Mouse (Mus musculus): ENCODE data around the gene Ptprz1.

DNA sequence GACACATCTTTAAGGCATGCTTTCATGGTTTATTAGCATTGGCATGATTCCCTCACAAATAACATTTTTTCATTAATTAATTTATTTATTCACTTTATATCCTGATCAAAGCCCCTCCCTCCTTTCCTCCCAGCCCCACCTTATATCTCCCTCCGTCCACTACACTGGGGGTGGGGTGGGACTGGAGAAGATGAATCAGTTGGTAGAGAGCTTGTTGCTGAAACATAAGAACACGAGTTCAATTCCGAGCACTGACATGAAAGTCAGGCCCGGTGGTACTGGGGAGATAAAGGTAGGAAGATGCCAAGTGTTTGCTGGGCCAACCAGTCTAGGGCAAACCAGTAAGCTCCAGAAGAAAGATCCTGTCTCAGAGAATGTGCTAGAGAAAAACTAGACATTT, 173.5 kb downstream of the Ptprz1 start:
- TF ChIP-seq POLR2A (IDR thresholded peaks at IDR 0.05; ENCODE audit: low read depth, low read length) (no peak), CHD2 (IDR thresholded peaks at IDR 0.05; ENCODE audit: low read length) (no peak), KAT2A (IDR thresholded peaks at IDR 0.05; ENCODE audit: insufficient replicate concordance, low read length) (no peak), POLR2AphosphoS2 (IDR thresholded peaks at IDR 0.05; ENCODE audit: low read depth, low read length) (no peak), CTCF (conservative IDR thresholded peaks at IDR 0.05 in 1 of 2, IDR thresholded peaks at IDR 0.05 in 1 of 2; ENCODE audit: low read depth in 2 of 2, low read length in 2 of 2) (no peak)
